8 mouse cellular contexts compared by ENCODE assay signal in the genomic region with DNA sequence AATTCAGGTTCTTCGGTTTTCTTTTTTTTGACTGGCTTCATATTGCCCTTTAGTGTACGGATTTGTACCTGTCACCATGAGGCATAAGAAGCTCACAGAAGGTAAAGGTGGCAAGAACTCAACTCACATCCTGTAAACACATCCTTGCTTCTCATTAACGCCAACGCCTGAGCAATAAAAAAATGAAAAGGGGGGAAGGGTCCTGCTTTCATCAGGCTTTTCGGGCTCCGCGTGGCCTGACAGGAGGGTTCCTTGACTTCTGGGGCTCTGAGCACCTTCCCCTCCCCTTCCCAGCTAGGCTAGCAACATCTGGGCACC. TPM values are rescaled to one million over a fixed set of nuclear protein-coding genes. Genes with fewer than 3 reads are reported as not detected.
A peak's percentile ranks its signal among the peaks of the same experiment; 100 is the strongest.
DNase-seq lines count a peak whose midpoint lies in the region; ATAC-seq and TF ChIP-seq lines count a peak whose summit lies in the region.

No protein-coding gene starts in this region.

- H3K27me3 ChIP-seq in cerebellum, adult 2 months (ENCODE audit: control insufficient read depth, insufficient read depth, low read length): no peaks in the 10 kb centered on the region
- H3K27me3 ChIP-seq in neural tube, embryonic 11.5 days (ENCODE audit: control insufficient read depth, insufficient read depth, low read length): peaks cover 19% of the 10 kb centered on the region
- H3K27me3 ChIP-seq in limb, embryonic 12.5 days: peaks cover 23% of the 10 kb centered on the region
- no peaks in the 10 kb centered on the region for H3K27me3 ChIP-seq in stomach, embryonic 14.5 days (ENCODE audit: control insufficient read depth, insufficient read depth, low read length)

- H3K9ac ChIP-seq in neural tube, embryonic 11.5 days (ENCODE audit: low read length): peak overlapping the region; percentile 39
- peak overlapping the region; percentile 65; the same call in 1 of the 2 replicates for H3K9ac ChIP-seq in limb, embryonic 12.5 days (replicated peaks)
- H3K9ac ChIP-seq in stomach, embryonic 14.5 days (replicated peaks; ENCODE audit: low read depth, low read length): peak overlapping the region; percentile 45; the same call in 1 of the 2 replicates

- intact Hi-C loops in left cerebral cortex, postnatal 36 days (cut with DNase I): loop anchor here (5.0 kb wide), 1 partner anchor 87 kb away; no protein-coding TSS in a partner anchor

- no peak overlapping the region for H3K27ac ChIP-seq in cerebellum, adult 2 months (ENCODE audit: insufficient read depth, low read length)
- no peak overlapping the region for H3K27ac ChIP-seq in neural tube, embryonic 11.5 days (ENCODE audit: low read depth, low read length)
- no peak overlapping the region for H3K27ac ChIP-seq in limb, embryonic 12.5 days
- H3K27ac ChIP-seq in stomach, embryonic 14.5 days (ENCODE audit: low read length): no peak overlapping the region

- ATAC-seq in neural tube, embryonic 11.5 days (ENCODE audit: insufficient read depth, low FRiP score, low TSS enrichment): peak; percentile 76; the same call in 1 of the 2 replicates
- no peak for ATAC-seq in limb, embryonic 12.5 days (ENCODE audit: insufficient number of reproducible peaks, insufficient read depth, low FRiP score, low TSS enrichment, low read depth)
- ATAC-seq in stomach, embryonic 14.5 days (ENCODE audit: insufficient number of reproducible peaks, insufficient read depth, low FRiP score, low read depth): no peak

- TF ChIP-seq CTCF in cerebellum, adult 2 months (IDR thresholded peaks at IDR 0.05; ENCODE audit: borderline replicate concordance, insufficient read depth, low read depth, low read length): no peak

- H3K9me3 ChIP-seq in neural tube, embryonic 11.5 days (ENCODE audit: control insufficient read depth, low read length): no peaks in the 10 kb centered on the region
- no peaks in the 10 kb centered on the region for H3K9me3 ChIP-seq in limb, embryonic 12.5 days
- no peaks in the 10 kb centered on the region for H3K9me3 ChIP-seq in stomach, embryonic 14.5 days (ENCODE audit: control insufficient read depth, low read depth, low read length)

- DNase-seq in cerebellum, adult 2 months: no peak
- no peak for DNase-seq in cerebellum, adult 8-10 months
- no peak for DNase-seq in neural tube, embryonic 11.5 days (ENCODE audit: low spot score)
- DNase-seq in neural tube, embryonic 10.5 days (ENCODE audit: extremely low spot score, low spot score): no peak
- no peak for DNase-seq in left cerebral cortex, postnatal 36 days (ENCODE audit: low spot score in 2 of 2)
- DNase-seq in spleen, adult 12 weeks (ENCODE audit: low spot score): no peak

- H3K4me1 ChIP-seq in cerebellum, adult 2 months (ENCODE audit: control insufficient read depth, insufficient read depth, low read length): no peaks in the 10 kb centered on the region
- H3K4me1 ChIP-seq in neural tube, embryonic 11.5 days (ENCODE audit: control insufficient read depth, insufficient read depth, low read length): 0 out of 2 replicates have a peak, but pooled peaks cover 3% of the 10 kb centered on the region
- peaks cover 9% of the 10 kb centered on the region; the same call in 1 of the 2 replicates for H3K4me1 ChIP-seq in limb, embryonic 12.5 days (replicated peaks)
- no peaks in the 10 kb centered on the region for H3K4me1 ChIP-seq in stomach, embryonic 14.5 days (ENCODE audit: control insufficient read depth, insufficient read depth, low read length)

- 28% methylated on average over 7 of the region's 7 CpGs for WGBS in cerebellum, adult 2 months
- 18% methylated on average over 7 of the region's 7 CpGs for WGBS in neural tube, embryonic 11.5 days
- WGBS in limb, embryonic 12.5 days: 12% methylated on average over 7 of the region's 7 CpGs
- 17% methylated on average over 7 of the region's 7 CpGs for WGBS in stomach, embryonic 14.5 days

- H3K4me3 ChIP-seq in cerebellum, adult 2 months (replicated peaks; ENCODE audit: insufficient read depth, low read depth, low read length): peak overlapping the region; percentile 61
- H3K4me3 ChIP-seq in neural tube, embryonic 11.5 days (ENCODE audit: low read depth, low read length): peak overlapping the region; percentile 72
- H3K4me3 ChIP-seq in limb, embryonic 12.5 days (replicated peaks): peak overlapping the region; percentile 68
- H3K4me3 ChIP-seq in stomach, embryonic 14.5 days (ENCODE audit: low read depth, low read length): peak overlapping the region; percentile 66

- no peaks in the 10 kb centered on the region for H3K36me3 ChIP-seq in neural tube, embryonic 11.5 days (ENCODE audit: control insufficient read depth, insufficient read depth, low read length)
- H3K36me3 ChIP-seq in limb, embryonic 12.5 days: no peaks in the 10 kb centered on the region
- no peaks in the 10 kb centered on the region for H3K36me3 ChIP-seq in stomach, embryonic 14.5 days (ENCODE audit: control insufficient read depth, insufficient read depth, low read length)

- TF ChIP-seq POLR2A in cerebellum, adult 2 months (IDR thresholded peaks at IDR 0.05; ENCODE audit: borderline replicate concordance, insufficient read depth, low read length): no peak

- peak overlapping the region; percentile 100 for H3K4me2 ChIP-seq in neural tube, embryonic 11.5 days (ENCODE audit: low read depth)
- peak overlapping the region; percentile 100 for H3K4me2 ChIP-seq in limb, embryonic 12.5 days
- peak overlapping the region; percentile 100 for H3K4me2 ChIP-seq in stomach, embryonic 14.5 days (replicated peaks; ENCODE audit: low read depth, low read length)

RNA-seq across cellular contexts. Expression of a gene that starts 0.6 kb away (rescaled TPM):
- polyA plus RNA-seq in cerebellum, adult 2 months (2012; rRNA removed): 1.9 and 2.1 TPM in 2 replicates
- 0.23 and 0.31 TPM in 2 replicates for polyA plus RNA-seq in neural tube, embryonic 11.5 days (2014; fragmentation: Nextera tagmentation; extraction: Ambion mirVana)
- 0.77 and 0.83 TPM in 2 replicates for polyA plus RNA-seq in limb, embryonic 12.5 days (2016; fragmentation: Nextera tagmentation; extraction: Ambion mirVana)
- polyA plus RNA-seq in stomach, embryonic 14.5 days (2014; fragmentation: Nextera tagmentation; extraction: Ambion mirVana): 3.1 and 3.2 TPM in 2 replicates
- 10 to 100 TPM; 24.8 to 27.0 TPM for total RNA-seq in left cerebral cortex, postnatal 36 days (2021)

RNA-seq across cellular contexts. Expression of a gene that starts 52.4 kb away (rescaled TPM):
- polyA plus RNA-seq in cerebellum, adult 2 months (2012; rRNA removed): 29.6 and 32.4 TPM in 2 replicates
- 40.3 and 41.5 TPM in 2 replicates for polyA plus RNA-seq in neural tube, embryonic 11.5 days (2014; fragmentation: Nextera tagmentation; extraction: Ambion mirVana)
- polyA plus RNA-seq in limb, embryonic 12.5 days (2016; fragmentation: Nextera tagmentation; extraction: Ambion mirVana): 32.1 and 37.7 TPM in 2 replicates
- polyA plus RNA-seq in stomach, embryonic 14.5 days (2014; fragmentation: Nextera tagmentation; extraction: Ambion mirVana): 36.0 and 36.4 TPM in 2 replicates
- 10 to 100 TPM; 17.9 to 29.7 TPM for total RNA-seq in left cerebral cortex, postnatal 36 days (2021)
